Mouse (Mus musculus): ENCODE results near the gene Psmb4.
"Not testable (repeated sequence)": the region's sequence is repeated elsewhere in the genome, so short reads cannot be mapped to it uniquely, and the experiment has no call there.

GRCm38 (mm10) chr3:94936147-94936546, 49.4 kb upstream of the Psmb4 start:
- TF ChIP-seq CTCF, EP300 (IDR thresholded peaks at IDR 0.05; ENCODE audit: low read depth): not testable (repeated sequence)

Measured in heart, postnatal 0 days (tissue).